Mouse (Mus musculus) kidney, postnatal 36 days (tissue): ENCODE measurements at regions not wholly inside any gene's neighbourhood (a gene's known extent, or its start where the extent isn't known, plus 50 kb on each side); places are given as distances from the start of the nearest gene placed in this dataset.
"Not testable (repeated sequence)": the region's sequence is repeated elsewhere in the genome, so short reads cannot be mapped to it uniquely, and the experiment has no call there.

Experiments used
- DNase-seq, 2 experiments: peaks; one replicate each; pipeline ENCODE4 v3.0.0; 2021 to 2022; ENCODE audit warnings: mixed read lengths in 2 of 2

DNA sequence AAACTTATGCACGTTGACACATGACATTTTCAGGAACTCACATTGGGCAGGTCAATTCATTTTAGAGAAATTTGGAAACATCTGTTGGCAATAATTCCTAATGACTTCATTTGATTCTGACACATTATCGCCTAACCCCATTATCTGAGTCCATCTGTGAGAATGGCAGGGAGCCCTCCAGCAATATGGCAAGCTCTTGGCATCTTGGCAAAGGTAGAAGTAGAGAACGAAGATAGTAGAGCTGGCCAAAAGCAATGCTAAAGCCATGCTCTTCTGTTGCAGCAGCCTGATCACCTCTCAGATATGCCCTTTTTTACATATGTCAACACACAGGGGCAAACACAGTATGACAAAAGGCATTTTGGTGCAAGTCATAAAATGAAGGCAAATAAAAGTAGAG, 536.4 kb upstream of the Ins1 start:
- DNase-seq: no peak

DNA sequence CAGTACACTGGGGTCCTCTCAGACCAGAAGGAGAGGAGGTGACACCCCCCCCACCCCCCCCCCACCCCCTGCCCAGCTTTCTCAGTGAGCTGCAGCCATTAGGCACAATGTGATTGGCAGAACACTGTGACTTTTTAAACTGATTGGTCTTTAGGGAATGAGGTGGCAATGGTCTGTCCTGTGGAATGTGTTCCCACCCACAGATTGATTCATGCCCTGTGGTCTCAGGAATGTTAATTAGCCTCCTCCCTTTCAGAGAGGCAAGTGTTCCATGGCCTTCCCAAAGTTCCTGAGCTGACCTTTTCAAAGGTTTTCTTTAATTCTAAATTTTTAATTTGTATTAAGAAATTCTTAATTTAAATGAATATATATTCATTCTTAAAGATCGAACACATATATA, 524.0 kb upstream of the Ins1 start:
- no peak for DNase-seq

GRCm38 (mm10) chr19:51741026-51741425, 523.1 kb upstream of the Ins1 start:
- DNase-seq: no peak

- not testable (repeated sequence) for DNase-seq
Observed at GRCm38 (mm10) chr19:51742211-51742610, 521.9 kb upstream of the Ins1 start.

DNA sequence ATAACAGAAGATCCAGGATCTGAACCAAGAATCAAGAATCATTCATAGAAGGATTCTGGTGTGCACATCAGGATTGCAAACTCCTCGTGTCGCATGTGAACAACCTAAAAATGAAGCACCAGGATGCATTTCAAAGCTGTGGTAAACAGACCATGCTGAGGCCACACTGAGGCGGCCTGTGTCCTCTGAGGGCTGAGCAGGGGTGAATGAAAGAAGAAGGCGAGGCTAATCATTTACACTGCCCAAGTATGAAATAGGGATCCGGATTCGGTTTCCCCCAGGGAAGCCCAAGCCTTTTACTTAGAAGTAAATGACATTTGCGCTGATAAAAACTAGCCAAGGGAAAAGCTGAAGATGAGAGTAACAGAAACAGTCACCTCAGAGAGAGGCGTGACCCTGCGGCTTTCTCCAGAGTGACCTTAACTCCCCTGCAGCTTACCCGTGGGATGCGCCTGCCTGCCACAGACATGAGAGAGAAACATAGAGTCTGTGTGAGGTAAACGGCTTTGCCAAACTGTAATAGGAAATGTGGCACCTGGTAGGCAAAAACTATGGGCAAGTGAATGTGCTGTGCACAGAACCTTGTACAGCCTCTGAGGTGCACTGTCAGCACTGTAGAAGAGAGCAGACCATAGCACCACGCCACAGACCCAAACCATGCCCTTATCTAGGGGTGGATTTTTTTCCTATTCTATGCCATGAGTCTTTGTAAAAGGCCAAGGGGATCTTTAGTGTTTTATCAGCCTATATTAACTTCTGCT, 490.1 kb upstream of the Ins1 start:
- peak in 1 of 2 experiments; percentile 1 for DNase-seq
